Mouse (Mus musculus): ENCODE measurements around the gene Gm45713. TPM values are rescaled to one million over a fixed set of nuclear protein-coding genes. Genes with fewer than 3 reads are reported as not detected.
"Not testable (repeated sequence)": the region's sequence is repeated elsewhere in the genome, so short reads cannot be mapped to it uniquely, and the experiment has no call there.

Gm45713 gene
- total RNA-seq (2021) = not detected
- long read RNA-seq, experiment 1, partial matches to known transcripts = 73 of 73 reads
- long read RNA-seq, experiment 1, other reads (novel, unspliced or antisense) = 0 of 73 reads
- long read RNA-seq, experiment 2, partial matches to known transcripts = 29 of 29 reads
- long read RNA-seq, experiment 2, other reads (novel, unspliced or antisense) = 0 of 29 reads

GRCm38 (mm10) chr7:45135993-45136567 is at the start of gene Gm45713, which contains the start of gene Flt3l:
Gene Gm45713 (minus strand): TSS chr7:45136231.
Gene Flt3l (minus strand): TSS chr7:45136432.
- peak; percentile 88 for DNase-seq

DNA sequence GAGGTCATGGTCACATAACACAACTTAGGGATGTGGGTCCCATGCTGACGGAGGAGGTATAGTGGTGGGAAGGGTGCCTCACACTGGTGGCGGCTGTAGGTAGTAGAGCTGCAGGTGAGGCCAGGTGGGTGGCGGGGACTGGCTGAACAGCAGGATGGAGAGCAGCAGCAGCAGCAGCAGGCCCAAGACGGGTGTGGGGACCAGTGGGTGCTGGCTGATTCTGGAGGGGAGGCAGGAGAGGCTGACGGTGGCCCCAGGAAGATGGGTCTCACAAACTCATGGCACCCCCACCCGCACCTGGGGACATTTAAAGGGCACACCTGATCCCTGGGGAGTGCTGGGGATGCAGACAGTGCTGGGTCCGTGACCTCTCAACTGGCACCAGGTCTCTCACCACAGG is 47.6 kb upstream of the Gm45713 start:
- DNase-seq = no peak

DNA sequence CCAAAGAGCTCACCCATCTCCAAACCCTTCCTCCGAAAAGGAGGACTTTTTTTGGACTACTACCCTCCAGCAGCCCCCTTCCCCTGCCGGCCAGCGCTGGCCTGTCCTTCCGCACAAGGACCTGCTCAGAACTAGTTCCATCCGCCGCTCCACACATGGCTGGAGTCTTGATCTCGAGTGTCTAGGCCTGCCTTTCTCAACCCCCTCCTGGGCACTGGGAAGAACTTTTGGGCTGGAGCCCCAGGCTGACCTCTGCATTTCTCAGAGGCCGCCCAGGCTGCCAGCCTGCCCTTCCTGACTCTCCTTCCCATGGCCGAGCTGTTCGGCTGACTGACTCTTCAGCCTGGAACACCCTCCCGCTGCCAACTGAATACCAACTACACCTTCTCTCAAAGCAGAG is 46.6 kb upstream of the Gm45713 start:
- peak; percentile 41 for DNase-seq

DNA sequence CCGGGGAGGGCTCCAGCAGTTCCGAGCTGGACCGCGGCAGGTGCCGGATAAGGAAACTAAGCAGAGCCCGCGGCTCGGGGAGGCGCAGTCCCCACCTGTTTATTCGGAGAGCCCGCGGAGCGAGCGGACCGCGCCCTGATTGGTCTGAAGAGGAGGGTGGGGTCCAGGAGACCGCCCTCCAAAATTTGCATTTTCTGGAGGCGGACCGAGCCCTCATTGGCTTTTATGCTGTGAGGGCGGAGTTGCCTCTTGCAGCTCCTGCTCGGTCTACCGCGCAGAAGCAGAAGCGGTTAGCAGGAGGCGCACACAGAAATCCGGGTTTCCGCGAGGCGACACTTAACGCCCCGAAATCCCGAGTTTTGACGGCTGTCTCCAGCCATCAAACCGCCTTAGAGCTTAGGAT is 46.2 kb upstream of the Gm45713 start:
- peak; percentile 90 for DNase-seq

- no peak for DNase-seq
Measured at GRCm38 (mm10) chr7:45181540-45181939, 45.5 kb upstream of the Gm45713 start.

DNA sequence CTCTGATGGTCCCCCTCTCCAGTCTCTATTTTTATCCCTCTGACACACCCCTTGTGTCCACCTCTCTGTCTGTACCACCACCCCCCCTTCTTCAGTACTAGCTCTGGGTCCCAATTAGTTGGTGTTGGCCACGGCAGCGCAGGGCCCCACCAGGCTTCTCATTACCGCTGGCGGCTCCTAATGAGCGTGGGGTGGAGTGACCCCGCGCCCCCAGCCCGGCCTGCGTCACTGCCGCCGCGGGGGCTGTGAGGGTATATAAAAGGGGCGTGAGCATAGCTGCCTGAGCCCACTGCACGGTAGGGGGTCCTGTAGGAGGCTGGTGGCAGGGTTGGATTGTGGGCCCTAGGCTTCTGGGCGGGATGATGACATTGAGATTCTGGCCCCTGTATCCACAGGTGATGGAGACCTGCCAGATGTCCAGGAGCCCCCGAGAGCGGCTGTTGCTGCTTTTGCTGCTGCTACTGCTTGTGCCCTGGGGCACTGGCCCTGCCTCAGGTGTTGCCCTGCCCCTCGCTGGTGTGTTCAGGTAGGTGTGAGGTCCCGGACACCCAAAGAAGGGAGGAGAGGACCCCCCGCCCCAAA is 45.0 kb upstream of the Gm45713 start, which contains the start of gene Pth2:
Pth2 (plus strand) TSS at position 100 of the 582 bp plus-strand sequence.
- DNase-seq = no peak

DNA sequence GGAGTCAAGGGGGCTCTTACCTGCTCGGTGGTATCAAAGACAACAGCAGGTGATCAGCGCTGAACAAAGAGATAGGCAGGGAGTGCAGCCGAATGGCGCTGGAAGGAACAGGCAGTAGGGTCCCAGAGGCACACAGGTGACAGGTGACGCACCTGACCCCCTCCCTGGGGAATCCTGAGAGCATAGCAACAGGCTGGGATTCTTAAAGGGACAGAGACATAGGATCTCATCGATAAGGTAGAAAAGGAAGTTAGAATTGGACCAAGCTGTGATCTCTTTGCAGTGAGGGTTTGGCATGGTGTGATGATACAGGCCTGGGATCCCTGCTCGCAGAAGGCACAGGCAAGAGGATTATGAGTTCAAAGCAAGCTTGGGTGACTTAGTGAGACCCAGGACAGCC is 43.4 kb upstream of the Gm45713 start, which contains the start of gene Gfy:
Gfy (minus strand) TSS at position 101 of the 400 bp plus-strand sequence.
- DNase-seq = no peak

DNA sequence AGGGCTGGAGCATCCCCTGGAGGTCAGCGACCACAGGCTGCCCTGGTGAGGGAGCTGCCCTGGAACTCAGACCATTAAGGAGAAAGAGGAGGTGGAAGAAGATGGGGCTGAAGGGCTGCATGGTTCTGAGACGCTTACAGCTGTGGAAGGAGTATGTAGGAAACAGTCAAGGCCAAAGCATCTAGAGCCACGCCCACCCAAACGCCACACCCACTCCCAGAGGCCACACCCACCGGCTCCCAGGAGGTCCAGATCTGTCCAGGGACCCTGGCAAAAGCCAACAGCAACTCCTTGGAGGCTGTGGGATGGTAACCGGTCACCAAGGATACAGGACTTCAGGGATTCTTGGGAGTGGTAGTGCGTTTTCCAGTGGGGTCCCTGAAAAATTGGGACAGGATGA is 42.5 kb upstream of the Gm45713 start:
- no peak for DNase-seq

DNA sequence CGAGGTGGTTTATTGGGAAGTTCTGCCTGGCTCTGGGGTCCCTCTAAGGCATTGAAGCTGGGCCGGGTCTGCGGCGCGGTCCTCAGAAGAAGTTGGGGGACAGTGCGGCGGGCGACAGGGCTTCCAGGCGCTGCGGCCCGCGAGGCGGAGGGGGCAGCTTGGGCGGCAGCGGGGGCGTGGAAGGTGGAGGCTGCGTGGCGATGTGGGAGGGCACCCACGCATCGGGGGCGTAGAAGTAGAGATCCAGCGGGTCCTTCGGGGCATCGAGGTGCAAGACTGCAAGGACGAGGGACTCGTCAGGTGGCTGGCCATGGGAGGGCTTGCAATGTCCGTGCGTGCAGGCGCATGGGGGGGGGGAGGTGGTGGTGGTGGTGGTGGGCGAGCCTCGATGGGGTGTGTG is 40.3 kb upstream of the Gm45713 start:
- no peak for DNase-seq

GRCm38 (mm10) chr7:45175929-45176328 is 39.9 kb upstream of the Gm45713 start:
- DNase-seq = no peak

DNA sequence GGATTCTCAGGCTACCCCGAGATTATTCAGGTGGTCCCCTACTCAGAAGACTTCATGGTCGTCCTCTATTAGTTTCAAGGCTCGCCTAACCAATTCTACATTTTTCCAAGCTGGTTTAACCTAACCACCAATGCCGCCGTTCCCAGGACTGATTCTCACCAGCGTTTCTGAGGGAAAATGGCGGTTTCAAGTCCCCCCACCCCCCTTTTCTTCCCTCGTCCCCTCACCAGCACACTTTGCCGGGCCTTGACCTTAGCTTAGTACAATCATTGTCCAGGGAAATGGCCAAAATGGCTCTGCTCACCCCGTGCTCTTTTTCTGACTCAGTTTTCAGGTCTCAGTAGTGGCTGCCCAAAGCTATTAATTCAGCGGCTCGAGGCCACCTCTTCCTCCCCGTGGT is 39.4 kb upstream of the Gm45713 start:
- no peak for DNase-seq

- no peak for DNase-seq
Measured at GRCm38 (mm10) chr7:45174567-45175280, 38.7 kb upstream of the Gm45713 start.

GRCm38 (mm10) chr7:45173772-45174171 is 37.7 kb upstream of the Gm45713 start:
- DNase-seq = not testable (repeated sequence)

- DNase-seq = no peak
Measured at GRCm38 (mm10) chr7:45172974-45173373, 36.9 kb upstream of the Gm45713 start.

DNA sequence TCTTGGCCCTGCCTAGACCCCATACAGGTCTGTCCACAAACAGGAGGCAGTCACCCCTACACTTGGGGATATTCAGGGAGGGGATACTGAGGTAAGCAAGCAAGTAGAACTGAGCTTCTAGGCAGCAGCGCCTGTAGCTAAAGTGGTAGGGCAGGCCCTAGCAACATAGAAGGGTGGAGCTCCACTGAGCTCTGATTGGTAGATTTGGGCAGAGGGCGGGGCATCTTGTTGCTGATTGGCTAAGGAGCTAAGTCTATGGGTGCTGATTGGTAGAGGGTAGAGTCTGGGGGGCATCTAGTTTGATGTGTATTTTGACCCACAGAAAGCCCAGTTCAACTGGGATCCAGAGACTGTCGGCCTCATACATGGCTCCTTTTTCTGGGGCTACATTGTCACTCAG is 33.5 kb upstream of the Gm45713 start:
- DNase-seq = no peak

- DNase-seq = no peak
Measured at GRCm38 (mm10) chr7:45168656-45169055, 32.6 kb upstream of the Gm45713 start.

DNA sequence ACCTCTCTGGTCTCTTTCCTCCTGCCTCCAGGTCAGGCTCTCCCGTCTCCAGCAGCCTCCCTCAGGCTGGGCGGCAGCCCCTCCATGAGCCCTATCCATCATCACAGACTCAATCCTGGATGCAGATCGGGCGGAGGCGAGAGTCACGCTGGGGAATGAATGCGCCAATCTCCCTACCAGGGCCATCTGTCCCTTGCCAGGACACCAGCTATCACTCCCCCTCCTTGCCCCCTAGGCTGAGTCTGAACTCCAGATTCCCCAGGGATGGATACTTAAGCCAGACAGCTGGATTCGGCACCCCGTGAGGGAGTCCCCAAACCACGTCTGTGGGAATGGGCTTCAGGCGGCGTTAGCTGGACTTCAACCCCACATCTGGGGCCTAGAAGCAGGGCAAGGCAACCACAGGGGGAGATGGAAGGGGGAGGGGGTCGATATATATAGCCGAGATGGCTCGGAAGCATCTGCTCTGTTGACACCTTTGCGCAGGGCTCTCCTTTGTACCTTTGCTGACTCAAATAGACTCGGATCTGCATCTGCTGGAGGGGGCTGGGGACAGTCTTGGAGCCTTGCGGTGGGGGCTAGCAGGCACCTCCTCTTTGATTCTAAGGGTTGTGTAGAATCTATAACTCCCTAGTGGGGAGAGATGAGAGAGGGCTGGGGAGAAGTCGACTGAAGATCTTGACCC is 31.9 kb upstream of the Gm45713 start:
- no peak for DNase-seq

DNA sequence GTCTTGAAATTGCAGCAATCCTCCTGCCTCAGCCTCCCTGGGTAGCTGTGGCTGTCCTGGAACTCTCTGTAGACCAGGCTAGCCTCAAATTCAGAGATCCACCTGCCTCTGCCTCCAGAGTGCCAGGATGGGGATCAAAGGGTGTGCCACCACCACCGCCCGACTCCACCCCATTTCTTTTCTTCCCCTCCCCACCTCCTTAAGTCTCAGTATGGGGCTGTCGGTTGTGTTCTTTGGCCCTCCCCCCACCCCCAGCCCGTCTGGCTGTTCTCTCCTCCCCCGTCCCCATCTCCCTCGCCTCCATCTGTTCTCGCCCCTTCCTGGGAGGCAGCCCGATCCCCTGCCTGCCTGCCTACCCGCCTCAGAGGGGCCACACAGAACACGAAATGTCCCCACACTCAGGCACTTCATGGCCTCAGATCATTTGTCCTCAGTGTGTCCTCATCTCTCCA is 30.9 kb upstream of the Gm45713 start:
- no peak for DNase-seq

- no peak for DNase-seq
Measured at GRCm38 (mm10) chr7:45165701-45166100, 29.7 kb upstream of the Gm45713 start.

DNA sequence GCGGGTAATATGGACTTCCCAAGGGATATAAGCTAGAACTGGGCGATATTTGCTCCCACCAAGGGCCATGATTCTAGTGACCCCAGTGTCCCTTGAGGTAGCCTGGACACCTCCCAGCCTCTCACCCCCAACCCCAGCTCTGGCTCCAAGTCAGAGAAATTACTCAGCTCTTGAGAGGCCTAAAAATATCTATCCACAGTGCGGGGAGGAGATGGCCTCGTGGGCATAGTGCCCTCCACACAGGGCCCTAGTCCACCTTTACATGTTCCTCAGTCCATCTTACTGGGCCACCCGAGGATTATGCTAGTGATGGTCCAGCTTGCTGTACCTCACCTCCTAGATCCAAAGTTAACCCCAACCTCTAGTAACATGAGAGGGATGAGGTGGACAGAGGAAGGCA is 28.8 kb upstream of the Gm45713 start:
- DNase-seq = no peak

DNA sequence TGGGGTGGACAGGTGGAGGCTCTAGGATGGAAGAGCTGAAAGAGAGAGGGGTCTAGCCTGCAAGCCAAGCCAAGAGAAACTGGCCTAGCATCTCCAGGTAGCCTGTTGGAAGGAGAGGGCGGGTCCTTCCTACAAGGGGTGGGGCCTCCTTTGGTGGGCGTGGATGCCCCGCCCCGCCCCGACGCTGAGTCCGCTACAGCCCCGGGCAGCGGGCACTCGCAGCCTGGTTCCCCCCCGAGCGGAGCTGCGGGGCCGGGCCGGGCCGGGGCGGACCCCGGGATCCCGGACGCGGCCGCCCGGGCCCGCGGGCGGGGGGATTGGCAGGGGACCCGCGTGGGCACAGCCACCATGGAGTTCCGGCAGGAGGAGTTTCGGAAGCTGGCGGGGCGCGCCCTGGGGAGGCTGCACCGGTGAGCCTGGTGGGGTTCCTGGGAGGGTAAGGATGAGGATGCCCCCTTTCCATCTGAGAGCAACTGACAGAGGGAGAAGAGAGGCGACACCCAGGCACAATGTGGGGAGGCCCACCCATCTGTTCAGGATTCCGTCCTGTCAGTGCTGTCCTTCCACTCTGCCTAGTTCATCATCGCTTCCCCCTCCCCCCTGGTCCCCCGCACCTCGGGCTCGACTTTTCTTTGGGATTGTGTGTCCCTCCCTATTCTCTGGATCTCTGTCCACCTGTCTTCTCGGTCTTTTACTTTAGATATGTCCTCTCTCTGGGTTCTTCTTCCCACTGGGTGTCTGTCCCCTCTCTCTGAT is 27.9 kb upstream of the Gm45713 start, which contains the start of gene Slc17a7:
Slc17a7 (plus strand) TSS at position 215 of the 756 bp plus-strand sequence.
- no peak for DNase-seq
